In the genomic region with DNA sequence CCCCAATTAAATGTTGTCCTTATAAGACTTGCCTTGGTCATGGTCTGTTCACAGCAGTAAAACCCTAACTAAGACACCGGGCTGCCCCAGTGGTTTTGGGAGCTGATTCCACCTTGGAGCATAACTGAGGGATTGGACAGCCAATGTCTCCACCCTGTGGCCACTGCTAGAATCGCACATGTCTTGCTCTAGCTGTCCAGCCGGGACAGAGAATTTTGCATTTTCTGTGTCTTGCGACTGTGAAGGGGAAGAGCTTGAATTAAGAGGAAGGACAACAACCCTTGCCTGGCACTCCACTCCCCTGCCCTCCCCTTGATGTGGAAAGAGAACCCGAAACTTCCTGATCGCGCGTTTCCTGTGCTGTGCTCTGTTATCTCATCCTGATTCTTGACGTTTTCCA, we compare ENCODE assay signal across 9 mouse cellular contexts. TPM values are rescaled to one million over a fixed set of nuclear protein-coding genes. Genes with fewer than 3 reads are reported as not detected.
DNase-seq lines count a peak whose midpoint lies in the region; ATAC-seq and TF ChIP-seq lines count a peak whose summit lies in the region.
"Had no signal": no experiment of that assay in that cellular context is flagged by ENCODE, and none has a peak within 500 bp of the region (broad histone marks: within the 10 kb centered on the region; RNA-seq: fewer than 3 reads in every experiment).

No protein-coding gene starts in this region.

- H3K9me3 ChIP-seq in ES-Bruce4 (replicated peaks; ENCODE audit: control insufficient read depth, insufficient read depth, low read length, poor library complexity, severe bottlenecking) = no peaks in the 10 kb centered on the region
- no peaks in the 10 kb centered on the region for H3K9me3 ChIP-seq in forebrain, embryonic 11.5 days (ENCODE audit: control insufficient read depth, low read length)

- TF ChIP-seq CTCF in ES-Bruce4 (IDR thresholded peaks at IDR 0.05; ENCODE audit: low read depth, low read length) = peak; percentile 90

- no peaks in the 10 kb centered on the region for H3K4me1 ChIP-seq in ES-Bruce4 (ENCODE audit: control insufficient read depth, insufficient read depth, low read length)
- no peaks in the 10 kb centered on the region for H3K4me1 ChIP-seq in forebrain, embryonic 11.5 days (replicated peaks; ENCODE audit: control insufficient read depth, insufficient read depth, low read length)

- DNase-seq in brain, embryonic 18.5 days (ENCODE audit: low read depth, low spot score) = peak; percentile 39
- DNase-seq in forebrain, embryonic 11.5 days (ENCODE audit: low spot score) = peak; percentile 89
- peak; percentile 42 for DNase-seq in heart, postnatal 25 days (ENCODE audit: low spot score)
- DNase-seq in layer of hippocampus, adult 9-11 months = peak; percentile 83
- DNase-seq in lung, postnatal 14 days = peak; percentile 78
- peak; percentile 95 for DNase-seq in retina, embryonic 14.5 days (ENCODE audit: low spot score)
- peak; percentile 46 to 62 for DNase-seq in urinary bladder, adult 18-20 months (ENCODE audit: low spot score in 2 of 2)

- no peaks in the 10 kb centered on the region for H3K36me3 ChIP-seq in ES-Bruce4 (ENCODE audit: control insufficient read depth, insufficient read depth, low read length, poor library complexity, severe bottlenecking)
- H3K36me3 ChIP-seq in forebrain, embryonic 11.5 days (ENCODE audit: control insufficient read depth, insufficient read depth, low read length) = no peaks in the 10 kb centered on the region

- H3K4me3 ChIP-seq in ES-Bruce4 (ENCODE audit: low read depth, low read length) = no peak overlapping the region
- H3K4me3 ChIP-seq in forebrain, embryonic 11.5 days (ENCODE audit: low read depth, low read length) = no peak overlapping the region

- peak; percentile 64 for ATAC-seq in forebrain, embryonic 11.5 days (replicated peaks; ENCODE audit: low FRiP score)

- intact Hi-C loops in heart, postnatal 25 days (cut with DNase I) = loop anchor here (1.0 to 2.0 kb wide), 2 partner anchors 101 to 168 kb away; no protein-coding TSS in a partner anchor

- TF ChIP-seq POLR2A in ES-Bruce4 (IDR thresholded peaks at IDR 0.05; ENCODE audit: insufficient read depth, low read length) = no peak

- 24% methylated on average over 9 of the region's 9 CpGs for WGBS in forebrain, embryonic 11.5 days

- H3K27ac ChIP-seq in ES-Bruce4 (ENCODE audit: insufficient read depth, low read length) = no peak overlapping the region
- H3K27ac ChIP-seq in forebrain, embryonic 11.5 days (ENCODE audit: low read depth, low read length) = no peak overlapping the region

- no peak for TF ChIP-seq EP300 in ES-Bruce4 (IDR thresholded peaks at IDR 0.05; ENCODE audit: insufficient read depth, low read depth, low read length)

- H3K27me3 ChIP-seq in ES-Bruce4 (ENCODE audit: control insufficient read depth, insufficient read depth, low read length, poor library complexity, severe bottlenecking) = no peaks in the 10 kb centered on the region
- no peaks in the 10 kb centered on the region for H3K27me3 ChIP-seq in forebrain, embryonic 11.5 days (ENCODE audit: control insufficient read depth, insufficient read depth, low read length)

- no peak overlapping the region for H3K4me2 ChIP-seq in forebrain, embryonic 11.5 days (ENCODE audit: low read depth, low read length, severe bottlenecking)

- no peak overlapping the region for H3K9ac ChIP-seq in ES-Bruce4 (ENCODE audit: low read depth, poor library complexity, severe bottlenecking)
- no peak overlapping the region for H3K9ac ChIP-seq in forebrain, embryonic 11.5 days (ENCODE audit: low read length)

RNA-seq across cellular contexts. Expression of a gene that starts 21.3 kb away (rescaled TPM):
- polyA plus RNA-seq in ES-Bruce4 (2011; ENCODE audit: insufficient read depth, insufficient read length, low read depth, missing spikeins) = not detected in 2 replicates
- polyA plus RNA-seq in forebrain, embryonic 11.5 days (2014; fragmentation: Nextera tagmentation; extraction: Ambion mirVana) = 0.15 TPM in 1 of 2 replicates, not detected in the other
- total RNA-seq in heart, postnatal 25 days (2021) = 1 to 10 TPM; 1.0 to 1.2 TPM

RNA-seq across cellular contexts. Expression of a gene that starts 23.0 kb away (rescaled TPM):
- 0.78 and 2.3 TPM in 2 replicates for polyA plus RNA-seq in ES-Bruce4 (2011; ENCODE audit: insufficient read depth, insufficient read length, low read depth, missing spikeins)
- 0.35 and 0.64 TPM in 2 replicates for polyA plus RNA-seq in forebrain, embryonic 11.5 days (2014; fragmentation: Nextera tagmentation; extraction: Ambion mirVana)
- under 1 TPM; 0.81 to 0.99 TPM for total RNA-seq in heart, postnatal 25 days (2021)

RNA-seq across cellular contexts. Expression of a gene that starts 56.1 kb away (rescaled TPM):
- not detected in 2 replicates for polyA plus RNA-seq in ES-Bruce4 (2011; ENCODE audit: insufficient read depth, insufficient read length, low read depth, missing spikeins)
- polyA plus RNA-seq in forebrain, embryonic 11.5 days (2014; fragmentation: Nextera tagmentation; extraction: Ambion mirVana) = not detected in 2 replicates
- not detected for total RNA-seq in heart, postnatal 25 days (2021)
- polyA plus RNA-seq: heart, embryonic 16.5 days had no signal

Comparison
In these comparisons a context has a peak if more than half of its experiments do, and no peak if none do; other contexts are left out.
1. DNase-seq: peak in every context shown above with its lines; median percentile 95 in retina, embryonic 14.5 days; 89 in forebrain, embryonic 11.5 days; 83 in layer of hippocampus, adult 9-11 months; 78 in lung, postnatal 14 days; 54 in urinary bladder, adult 18-20 months; 42 in heart, postnatal 25 days; 39 in brain, embryonic 18.5 days.